Mouse (Mus musculus): ENCODE measurements at regions not wholly inside any gene's neighbourhood (a gene's known extent, or its start where the extent isn't known, plus 50 kb on each side); places are given as distances from the start of the nearest gene placed in this dataset.

GRCm38 (mm10) chr2:171657125-171657524 is 386.1 kb downstream of the Cbln4 start:
- TF ChIP-seq POLR2A (IDR thresholded peaks at IDR 0.05; ENCODE audit: borderline replicate concordance, extremely low read depth, low read depth, low read length) (no peak), CTCF (IDR thresholded peaks at IDR 0.05; ENCODE audit: insufficient read depth, low read length) (no peak)

Measured in lung, adult 2 months (tissue).